Mouse (Mus musculus): ENCODE measurements around the gene Adamts7. TPM values are rescaled to one million over a fixed set of nuclear protein-coding genes. Genes with fewer than 3 reads are reported as not detected.

The Adamts7 gene
- polyA plus RNA-seq, 1 experiment, result 3.1 TPM

- no peaks in the 10 kb centered on the region for H3K4me1 ChIP-seq (ENCODE audit: control insufficient read depth, insufficient read depth, low read length)
- H3K27ac ChIP-seq (ENCODE audit: control insufficient read depth, insufficient read depth, low read depth, low read length, poor library complexity), result no peak overlapping the region
- H3K4me3 ChIP-seq (replicated peaks; ENCODE audit: control insufficient read depth, low read depth, low read length), result no peak overlapping the region
- WGBS, result 72% methylated on average over 11 of the region's 11 CpGs
- TF ChIP-seq CTCF (IDR thresholded peaks at IDR 0.05; ENCODE audit: control insufficient read depth, insufficient read depth, low read length) (no peak), POLR2A (IDR thresholded peaks at IDR 0.05; ENCODE audit: borderline replicate concordance, control insufficient read depth, low read depth, low read length) (no peak)
Measured at GRCm38 (mm10) chr9:90124156-90124872, 38.6 kb upstream of the Adamts7 start.

DNA sequence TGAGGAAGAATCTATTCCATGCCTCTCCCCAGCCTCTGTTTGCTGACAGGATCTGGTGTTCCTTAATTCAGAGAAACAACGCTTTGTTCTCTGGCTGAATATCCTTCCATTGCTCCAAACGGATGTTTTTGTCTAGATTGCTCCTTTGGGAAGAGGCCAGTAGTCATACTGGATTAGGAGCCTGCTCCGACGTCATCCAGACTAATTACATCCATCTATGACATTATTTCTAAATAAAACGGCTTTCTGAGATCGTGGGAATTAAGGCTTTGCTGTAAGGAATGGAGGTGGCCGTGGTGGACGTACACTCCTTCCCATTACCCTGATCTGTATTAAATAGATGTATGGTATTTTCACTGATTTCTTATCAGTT lies 38.0 kb upstream of the Adamts7 start:
- WGBS, result 83% methylated on average over 8 of the region's 8 CpGs
- H3K4me3 ChIP-seq (replicated peaks; ENCODE audit: control insufficient read depth, low read depth, low read length), result no peak overlapping the region

GRCm38 (mm10) chr9:90125416-90126099 lies 37.3 kb upstream of the Adamts7 start:
- Histone ChIP-seq H3K4me1 (ENCODE audit: control insufficient read depth, insufficient read depth, low read length) (no peaks in the 10 kb centered on the region), H3K27ac (ENCODE audit: control insufficient read depth, insufficient read depth, low read depth, low read length, poor library complexity) (no peak overlapping the region), H3K4me3 (replicated peaks; ENCODE audit: control insufficient read depth, low read depth, low read length) (no peak overlapping the region)
- TF ChIP-seq CTCF (IDR thresholded peaks at IDR 0.05; ENCODE audit: control insufficient read depth, insufficient read depth, low read length) (no peak), POLR2A (IDR thresholded peaks at IDR 0.05; ENCODE audit: borderline replicate concordance, control insufficient read depth, low read depth, low read length) (no peak)
- 38% methylated on average over 7 of the region's 7 CpGs for WGBS

More for the DNA sequence above, 38.0 kb upstream of the Adamts7 start:
- no peaks in the 10 kb centered on the region for H3K4me1 ChIP-seq (ENCODE audit: control insufficient read depth, insufficient read depth, low read length)
- no peak overlapping the region for H3K27ac ChIP-seq (ENCODE audit: control insufficient read depth, insufficient read depth, low read depth, low read length, poor library complexity)
- TF ChIP-seq POLR2A (IDR thresholded peaks at IDR 0.05; ENCODE audit: borderline replicate concordance, control insufficient read depth, low read depth, low read length) (no peak), CTCF (IDR thresholded peaks at IDR 0.05; ENCODE audit: control insufficient read depth, insufficient read depth, low read length) (no peak)

GRCm38 (mm10) chr9:90126260-90127010 lies 36.4 kb upstream of the Adamts7 start:
- peak; percentile 52; the same call in 1 of the 2 replicates for TF ChIP-seq CTCF (IDR thresholded peaks at IDR 0.05; ENCODE audit: control insufficient read depth, insufficient read depth, low read length)
- TF ChIP-seq POLR2A (IDR thresholded peaks at IDR 0.05; ENCODE audit: borderline replicate concordance, control insufficient read depth, low read depth, low read length), result no peak
- peak overlapping the region; percentile 36 for H3K4me3 ChIP-seq (replicated peaks; ENCODE audit: control insufficient read depth, low read depth, low read length)
- no peak overlapping the region for H3K27ac ChIP-seq (ENCODE audit: control insufficient read depth, insufficient read depth, low read depth, low read length, poor library complexity)
- no peaks in the 10 kb centered on the region for H3K4me1 ChIP-seq (ENCODE audit: control insufficient read depth, insufficient read depth, low read length)
- WGBS, result under 1% methylated on average over 30 of the region's 30 CpGs

GRCm38 (mm10) chr9:90127146-90127545 lies 35.7 kb upstream of the Adamts7 start:
- no peak for TF ChIP-seq CTCF (IDR thresholded peaks at IDR 0.05; ENCODE audit: control insufficient read depth, insufficient read depth, low read length)
- TF ChIP-seq POLR2A (IDR thresholded peaks at IDR 0.05; ENCODE audit: borderline replicate concordance, control insufficient read depth, low read depth, low read length), result no peak
- H3K4me3 ChIP-seq (replicated peaks; ENCODE audit: control insufficient read depth, low read depth, low read length), result no peak overlapping the region
- 41% methylated on average over 6 of the region's 6 CpGs for WGBS

GRCm38 (mm10) chr9:90128636-90129201 lies 34.1 kb upstream of the Adamts7 start:
- Histone ChIP-seq H3K4me3 (replicated peaks; ENCODE audit: control insufficient read depth, low read depth, low read length) (no peak overlapping the region), H3K4me1 (ENCODE audit: control insufficient read depth, insufficient read depth, low read length) (no peaks in the 10 kb centered on the region), H3K27ac (ENCODE audit: control insufficient read depth, insufficient read depth, low read depth, low read length, poor library complexity) (no peak overlapping the region)
- WGBS, result 74% methylated on average over 6 of the region's 6 CpGs
- no peak for TF ChIP-seq POLR2A (IDR thresholded peaks at IDR 0.05; ENCODE audit: borderline replicate concordance, control insufficient read depth, low read depth, low read length)

More at GRCm38 (mm10) chr9:90127146-90127545, 35.7 kb upstream of the Adamts7 start:
- H3K4me1 ChIP-seq (ENCODE audit: control insufficient read depth, insufficient read depth, low read length), result no peaks in the 10 kb centered on the region
- no peak overlapping the region for H3K27ac ChIP-seq (ENCODE audit: control insufficient read depth, insufficient read depth, low read depth, low read length, poor library complexity)

DNA sequence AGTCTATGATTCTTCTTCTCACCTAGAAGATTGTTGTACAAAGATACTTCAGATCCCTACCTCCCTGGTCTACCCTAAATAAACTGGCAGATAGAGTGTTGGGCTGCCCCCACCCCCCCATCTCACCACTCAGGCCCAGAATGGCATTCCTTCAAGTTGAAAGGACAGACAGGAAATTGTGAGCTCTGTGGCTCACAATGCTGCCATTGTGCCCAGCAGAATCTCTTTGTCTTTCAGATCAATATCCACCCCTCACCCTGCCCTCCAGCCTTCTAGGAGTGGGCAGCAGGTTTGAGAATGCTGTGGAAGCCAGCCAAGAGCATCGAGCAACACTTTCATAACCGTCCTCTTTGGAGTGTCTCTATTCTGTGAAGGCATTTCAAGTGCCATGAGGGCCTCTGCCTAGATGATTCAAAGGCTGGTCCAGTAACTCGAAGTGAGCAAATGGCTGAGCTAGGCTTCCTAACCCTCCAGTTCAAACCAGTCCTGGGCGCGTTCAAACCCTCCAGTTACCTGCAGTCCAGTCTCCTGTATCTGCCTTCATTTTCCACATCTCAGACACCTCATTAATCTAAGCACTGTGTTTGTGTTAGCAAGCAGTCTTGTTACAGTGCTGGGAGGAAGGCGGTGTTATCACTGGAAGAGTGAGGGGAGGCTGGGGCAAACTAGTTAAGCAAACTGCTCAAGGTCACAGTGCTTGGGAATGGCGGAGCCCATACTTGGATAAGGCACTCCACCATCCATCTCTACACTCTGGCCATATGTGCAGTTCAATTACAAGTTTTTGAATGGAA lies 29.1 kb upstream of the Adamts7 start:
- no peak overlapping the region for H3K4me3 ChIP-seq (replicated peaks; ENCODE audit: control insufficient read depth, low read depth, low read length)
- no peak overlapping the region for H3K27ac ChIP-seq (ENCODE audit: control insufficient read depth, insufficient read depth, low read depth, low read length, poor library complexity)
- WGBS, result 75% methylated on average over 7 of the region's 7 CpGs
- no peak for TF ChIP-seq CTCF (IDR thresholded peaks at IDR 0.05; ENCODE audit: control insufficient read depth, insufficient read depth, low read length)
- no peak for TF ChIP-seq POLR2A (IDR thresholded peaks at IDR 0.05; ENCODE audit: borderline replicate concordance, control insufficient read depth, low read depth, low read length)
- no peaks in the 10 kb centered on the region for H3K4me1 ChIP-seq (ENCODE audit: control insufficient read depth, insufficient read depth, low read length)
